Mouse (Mus musculus) left cerebral cortex, postnatal 14 days (tissue): ENCODE results near the gene Hmgcr. TPM values are rescaled to one million over a fixed set of nuclear protein-coding genes. Genes with fewer than 3 reads are reported as not detected.

ENCODE experiments used
- DNase-seq, 2 experiments: peaks; one replicate each; pipeline ENCODE4 v3.0.0; 2021 to 2022; ENCODE audit warnings: low spot score in 2 of 2, mixed read lengths in 1 of 2
- intact Hi-C: fragments of 180-260 bp; cut with DNase I; formaldehyde crosslinking; loops from one replicate; pipeline ENCODE4 v1.15.1; 2025
- long read RNA-seq, 2 experiments: library from polyadenylated mRNA; stranded (forward); transcript quantifications; one replicate each; pipeline ENCODE4 v2.0.0; 2021
- total RNA-seq, 2 experiments: library from RNA; stranded (reverse); gene quantifications; 2 replicates each; pipeline ENCODE4 v1.2.3; 2021

Hmgcr gene
- total RNA-seq, result 100 to 1,000 TPM; 218 to 228 TPM
- long read RNA-seq, experiment 1, full-length matches to known transcripts, result 144 of 216 reads
- long read RNA-seq, experiment 1, partial matches to known transcripts, result 49 of 216 reads
- long read RNA-seq, experiment 1, other reads (novel, unspliced or antisense), result 23 of 216 reads
- long read RNA-seq, experiment 2, full-length matches to known transcripts, result 121 of 162 reads
- long read RNA-seq, experiment 2, partial matches to known transcripts, result 10 of 162 reads
- long read RNA-seq, experiment 2, other reads (novel, unspliced or antisense), result 31 of 162 reads

- intact Hi-C loops, result no loop called here
- peak; percentile 98 to 99 for DNase-seq
Measured at GRCm38 (mm10) chr13:96670406-96671077, at the start of gene Hmgcr. Hmgcr (minus strand) TSS chr13:96670936.

- intact Hi-C loops, result no loop called here
- no peak for DNase-seq
Measured at GRCm38 (mm10) chr13:96720003-96720402, 49.3 kb upstream of the Hmgcr start.

GRCm38 (mm10) chr13:96717821-96718220 lies 47.1 kb upstream of the Hmgcr start:
- no peak for DNase-seq
- intact Hi-C loops, result no loop called here

- no peak for DNase-seq
- intact Hi-C loops, result no loop called here
Measured at GRCm38 (mm10) chr13:96716311-96716710, 45.6 kb upstream of the Hmgcr start.

GRCm38 (mm10) chr13:96709269-96710233 lies 38.8 kb upstream of the Hmgcr start:
- no peak for DNase-seq
- intact Hi-C loops, result no loop called here

- intact Hi-C loops, result no loop called here
Measured at GRCm38 (mm10) chr13:96702567-96703278, 32.0 kb upstream of the Hmgcr start.

GRCm38 (mm10) chr13:96697805-96698586 lies 27.3 kb upstream of the Hmgcr start:
- intact Hi-C loops, result no loop called here
- no peak for DNase-seq

More at GRCm38 (mm10) chr13:96702567-96703278, 32.0 kb upstream of the Hmgcr start:
- no peak for DNase-seq

GRCm38 (mm10) chr13:96695428-96695827 lies 24.7 kb upstream of the Hmgcr start:
- no peak for DNase-seq
- intact Hi-C loops, result no loop called here

GRCm38 (mm10) chr13:96689901-96690300 lies 19.2 kb upstream of the Hmgcr start:
- intact Hi-C loops, result no loop called here
- no peak for DNase-seq

- intact Hi-C loops, result no loop called here
- DNase-seq, result peak; percentile 22 to 30
Measured at GRCm38 (mm10) chr13:96687261-96687660, 16.5 kb upstream of the Hmgcr start.

- DNase-seq, result peak in 1 of 2 experiments; percentile 28
- intact Hi-C loops, result no loop called here
Measured at GRCm38 (mm10) chr13:96684779-96685178, 14.0 kb upstream of the Hmgcr start.

- DNase-seq, result no peak
- intact Hi-C loops, result no loop called here
Measured at GRCm38 (mm10) chr13:96681088-96681620, 10.4 kb upstream of the Hmgcr start.

GRCm38 (mm10) chr13:96680163-96681087 lies 9.7 kb upstream of the Hmgcr start:
- intact Hi-C loops, result no loop called here
- DNase-seq, result peak; percentile 44 to 62

GRCm38 (mm10) chr13:96678616-96679015 lies 7.9 kb upstream of the Hmgcr start:
- intact Hi-C loops, result no loop called here
- DNase-seq, result no peak

- DNase-seq, result no peak
- intact Hi-C loops, result no loop called here
Measured at GRCm38 (mm10) chr13:96677071-96677470, 6.3 kb upstream of the Hmgcr start.

GRCm38 (mm10) chr13:96675756-96676155 lies 5.0 kb upstream of the Hmgcr start:
- intact Hi-C loops, result no loop called here
- no peak for DNase-seq

- intact Hi-C loops, result no loop called here
Measured at GRCm38 (mm10) chr13:96673817-96674216, 3.1 kb upstream of the Hmgcr start.

More at GRCm38 (mm10) chr13:96673817-96674216, 3.1 kb upstream of the Hmgcr start:
- no peak for DNase-seq
